Mouse (Mus musculus): ENCODE results near the gene Pramel1.

DNA sequence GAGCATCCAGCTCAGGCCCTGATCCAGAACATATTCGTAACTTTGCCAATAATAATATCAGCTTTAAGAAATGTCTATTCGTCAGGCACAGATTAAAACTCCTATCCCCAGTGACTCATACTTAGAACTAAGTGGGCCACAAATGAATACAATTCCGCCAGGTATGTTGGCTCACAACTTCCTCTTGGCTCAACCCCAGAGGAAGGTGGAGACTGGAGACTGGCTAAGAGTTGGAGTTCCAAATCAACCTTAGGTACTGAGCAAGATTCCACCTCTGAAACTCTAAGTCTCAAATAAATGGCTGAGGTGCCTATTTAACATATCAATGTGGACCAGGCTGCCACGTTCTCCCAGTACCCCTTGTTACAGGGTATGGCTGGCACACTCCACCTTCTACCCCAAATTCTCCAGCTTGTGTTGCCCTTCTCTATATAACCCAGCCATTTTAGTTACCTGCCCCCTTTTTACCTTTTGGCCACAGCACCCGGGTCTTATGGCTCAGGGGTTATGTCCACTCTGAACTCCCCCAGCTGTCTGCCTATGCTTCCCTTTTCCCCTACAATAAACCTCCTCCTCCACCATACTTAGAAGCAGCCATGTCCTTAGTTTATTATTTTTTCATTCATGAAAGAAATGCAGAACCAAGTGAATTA, 17.5 kb downstream of the Pramel1 start:
- TF ChIP-seq CTCF (IDR thresholded peaks at IDR 0.05; ENCODE audit: low read depth, low read length) (no peak), POLR2A (IDR thresholded peaks at IDR 0.05; ENCODE audit: insufficient read depth, low read length) (no peak)

Data from ES-Bruce4 (cell line).